12 mouse cellular contexts compared by ENCODE assay signal in the genomic region with DNA sequence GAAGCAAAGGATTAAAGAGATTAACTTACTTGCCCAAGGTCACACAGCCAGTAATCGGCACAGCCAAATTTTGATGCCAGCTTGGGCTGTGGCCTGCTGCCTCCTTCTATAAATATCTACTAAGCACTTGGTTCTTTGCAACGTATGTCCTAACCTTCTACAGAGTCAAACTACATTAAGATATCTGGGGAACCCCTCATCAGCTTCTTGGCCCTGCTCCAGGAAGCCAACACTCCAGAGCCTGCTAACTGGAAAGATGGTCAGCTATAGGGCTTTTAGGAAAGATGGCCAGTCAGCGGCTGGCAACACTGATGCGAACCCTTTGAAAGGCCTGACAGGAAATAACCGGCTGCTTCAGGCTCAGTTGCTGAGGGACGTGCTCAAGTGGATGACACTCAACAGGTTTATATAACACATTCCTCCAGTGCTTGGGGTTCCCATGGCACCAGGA.
DNase-seq lines count a peak whose midpoint lies in the region; ATAC-seq lines count a peak whose summit lies in the region.
"Had no signal": no experiment of that assay in that cellular context is flagged by ENCODE, and none has a peak within 500 bp of the region (broad histone marks: within the 10 kb centered on the region; RNA-seq: fewer than 3 reads in every experiment).

No protein-coding gene starts in this region.

- peak overlapping the region; percentile 84 for H3K27ac ChIP-seq in heart, embryonic 11.5 days (ENCODE audit: low read depth, low read length)
- peak overlapping the region; percentile 68 for H3K27ac ChIP-seq in lung, embryonic 15.5 days
- H3K27ac ChIP-seq: hindbrain, embryonic 15.5 days had no signal

- ATAC-seq in heart, embryonic 11.5 days (replicated peaks; ENCODE audit: insufficient number of reproducible peaks, low FRiP score, low TSS enrichment) = peak; percentile 58
- peak; percentile 66; the same call in 1 of the 2 replicates for ATAC-seq in lung, embryonic 15.5 days (ENCODE audit: borderline replicate concordance, extremely low read depth, low FRiP score, low TSS enrichment)
- no peak for ATAC-seq in CD4-positive, CD25-positive, alpha-beta regulatory T cell, adult 4 months

- 35% methylated on average over 6 of the region's 6 CpGs for WGBS in heart, embryonic 11.5 days (ENCODE audit: insufficient replicate concordance)
- 26% methylated on average over 6 of the region's 6 CpGs for WGBS in lung, embryonic 15.5 days

- no peak overlapping the region for H3K4me2 ChIP-seq in heart, embryonic 11.5 days
- 0 out of 2 replicates have a peak overlapping the region, but pooled peaks have one; percentile 9 for H3K4me2 ChIP-seq in lung, embryonic 15.5 days
- H3K4me2 ChIP-seq: hindbrain, embryonic 15.5 days had no signal

- no peaks in the 10 kb centered on the region for H3K36me3 ChIP-seq in heart, embryonic 11.5 days (ENCODE audit: control insufficient read depth, insufficient read depth, low read length)
- H3K36me3 ChIP-seq in lung, embryonic 15.5 days = no peaks in the 10 kb centered on the region
- H3K36me3 ChIP-seq: hindbrain, embryonic 15.5 days had no signal

- no peak overlapping the region for H3K9ac ChIP-seq in heart, embryonic 11.5 days (ENCODE audit: low read depth, low read length)
- H3K9ac ChIP-seq in lung, embryonic 15.5 days = no peak overlapping the region
- H3K9ac ChIP-seq: hindbrain, embryonic 15.5 days had no signal

- H3K9me3 ChIP-seq in heart, embryonic 11.5 days (replicated peaks; ENCODE audit: control insufficient read depth, low read length) = no peaks in the 10 kb centered on the region
- no peaks in the 10 kb centered on the region for H3K9me3 ChIP-seq in lung, embryonic 15.5 days
- H3K9me3 ChIP-seq: hindbrain, embryonic 15.5 days had no signal

- H3K4me1 ChIP-seq in heart, embryonic 11.5 days (ENCODE audit: control insufficient read depth, insufficient read depth, low read length) = peaks cover 14% of the 10 kb centered on the region
- H3K4me1 ChIP-seq in lung, embryonic 15.5 days = peaks cover 30% of the 10 kb centered on the region

- no peaks in the 10 kb centered on the region for H3K27me3 ChIP-seq in heart, embryonic 11.5 days (ENCODE audit: control insufficient read depth, insufficient read depth, low read length)
- no peaks in the 10 kb centered on the region for H3K27me3 ChIP-seq in lung, embryonic 15.5 days
- H3K27me3 ChIP-seq: hindbrain, embryonic 15.5 days had no signal

- H3K4me3 ChIP-seq in heart, embryonic 11.5 days (ENCODE audit: low read depth, low read length) = no peak overlapping the region
- no peak overlapping the region for H3K4me3 ChIP-seq in lung, embryonic 15.5 days
- H3K4me3 ChIP-seq: hindbrain, embryonic 15.5 days had no signal

- peak; percentile 18 for DNase-seq in Muller cell, postnatal 12 days (ENCODE audit: inconsistent ontology term)
- peak; percentile 46 for DNase-seq in R1 (ENCODE audit: low read depth, low spot score)
- no peak for DNase-seq in neural tube, embryonic 10.5 days (ENCODE audit: extremely low spot score, low spot score)
- DNase-seq in thymus, postnatal 36 days = no peak
- DNase-seq: cerebellum, adult 11 months; embryo, embryonic 11 days; kidney, adult 9 months; retina, postnatal 1 day had no signal

Comparison
In these comparisons a context has a peak if more than half of its experiments do, and no peak if none do; other contexts are left out.
1. DNase-seq: peak in Muller cell, postnatal 12 days (single experiment) and R1 (single experiment); none in neural tube, embryonic 10.5 days (single experiment) and thymus, postnatal 36 days (0 of 2).